Mouse (Mus musculus) hindbrain, embryonic 14.5 days (tissue): ENCODE measurements around the gene Hoxa1. TPM values are rescaled to one million over a fixed set of nuclear protein-coding genes. Genes with fewer than 3 reads are reported as not detected.
A peak's percentile ranks its signal among the peaks of the same experiment; 100 is the strongest.

Source experiments
- ATAC-seq: fragments of 200-750 bp; cut with Nextera tagmentation; 2 replicates; pipeline ENCODE4 v1.8.0; 2017; ENCODE audit warnings: moderate number of reproducible peaks, mild to moderate bottlenecking, moderate TSS enrichment, moderate library complexity; ENCODE audit not compliant: low FRiP score
- DNase-seq: peaks from one replicate; pipeline ENCODE4 v3.0.0-alpha.2; 2015; ENCODE audit warnings: low spot score
- H3K27ac ChIP-seq: fragments of 300-500 bp; sonication (generic); 2 replicates; pipeline ENCODE4 v1.5.1; 2014; ENCODE audit warnings: mild to moderate bottlenecking, moderate library complexity
- H3K27me3 ChIP-seq: fragments of 300-500 bp; sonication (generic); 2 replicates; pipeline ENCODE4 v1.6.1; 2014; ENCODE audit warnings: mild to moderate bottlenecking, low read length, mixed read lengths; ENCODE audit not compliant: control insufficient read depth, insufficient read depth
- H3K36me3 ChIP-seq: fragments of 300-500 bp; sonication (generic); replicated peaks from 2 replicates; pipeline ENCODE4 v1.6.1; 2014; ENCODE audit not compliant: control insufficient read depth, insufficient read depth
- H3K4me1 ChIP-seq: fragments of 300-500 bp; sonication (generic); replicated peaks from 2 replicates; pipeline ENCODE4 v1.6.1; 2014; ENCODE audit warnings: antibody characterized with exemption, low read length, mixed read lengths; ENCODE audit not compliant: control insufficient read depth, insufficient read depth
- H3K4me2 ChIP-seq: fragments of 300-500 bp; sonication (generic); replicated peaks from 2 replicates; pipeline ENCODE4 v1.6.1; 2014; ENCODE audit warnings: mild to moderate bottlenecking, moderate library complexity
- H3K4me3 ChIP-seq: fragments of 300-500 bp; sonication (generic); replicated peaks from 2 replicates; pipeline ENCODE4 v1.5.1; 2014; ENCODE audit warnings: mild to moderate bottlenecking, low read length
- H3K9ac ChIP-seq: fragments of 300-500 bp; sonication (generic); 2 replicates; pipeline ENCODE4 v1.6.1; 2014
- H3K9me3 ChIP-seq: fragments of 300-500 bp; sonication (generic); 2 replicates; pipeline ENCODE4 v1.6.1; 2016; ENCODE audit warnings: low read length; ENCODE audit not compliant: control insufficient read depth
- WGBS: fragments of 180-500 bp; shearing (Covaris S2); extraction: QIAGEN DNeasy Blood & Tissue Kit; methylation state at CpG from one replicate; pipeline ENCODE4 v1.1.7; 2014; 5-methylcytosine and 5-hydroxymethylcytosine counted together
- polyA plus RNA-seq: library from polyadenylated mRNA; unstranded; fragments of >200 nt; fragmentation: Nextera tagmentation; extraction: Ambion mirVana; gene quantifications from 2 replicates; pipeline ENCODE4 v1.2.1, GENCODE M21; 2014

Gene Hoxa1
- polyA plus RNA-seq, 1 experiment from 2014 or later, result 3.0 TPM

DNA sequence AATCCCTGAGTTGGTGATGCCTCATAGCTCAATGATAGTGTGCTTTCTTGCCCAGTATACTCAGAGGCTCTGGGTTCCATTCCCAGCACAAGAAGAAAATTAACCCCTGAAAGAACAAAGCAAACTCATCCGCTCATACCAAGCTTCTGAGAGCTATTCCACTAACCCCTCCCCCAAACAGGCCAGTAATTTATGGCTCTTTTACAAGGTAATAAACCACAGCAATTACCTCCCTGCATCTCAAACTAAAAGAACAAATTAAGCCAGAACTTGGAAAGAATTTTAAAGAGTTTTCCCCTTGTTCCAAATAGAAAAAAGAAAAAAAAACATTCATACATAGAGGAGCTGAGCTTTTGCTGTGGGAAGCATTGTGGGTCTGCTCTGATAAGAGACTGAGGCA is 24.7 kb upstream of the Hoxa1 start:
- Histone ChIP-seq H3K9me3 (no peaks in the 10 kb centered on the region), H3K36me3 (no peaks in the 10 kb centered on the region), H3K27me3 (peaks cover 91% of the 10 kb centered on the region), H3K27ac (peak overlapping the region; percentile 100), H3K4me1 (peaks cover 17% of the 10 kb centered on the region), H3K9ac (peak overlapping the region; percentile 99), H3K4me2 (peak overlapping the region; percentile 81), H3K4me3 (peak overlapping the region; percentile 71)
- DNase-seq, result no peak
- no peak for ATAC-seq
- 27% methylated on average over 1 of the region's 1 CpGs for WGBS

DNA sequence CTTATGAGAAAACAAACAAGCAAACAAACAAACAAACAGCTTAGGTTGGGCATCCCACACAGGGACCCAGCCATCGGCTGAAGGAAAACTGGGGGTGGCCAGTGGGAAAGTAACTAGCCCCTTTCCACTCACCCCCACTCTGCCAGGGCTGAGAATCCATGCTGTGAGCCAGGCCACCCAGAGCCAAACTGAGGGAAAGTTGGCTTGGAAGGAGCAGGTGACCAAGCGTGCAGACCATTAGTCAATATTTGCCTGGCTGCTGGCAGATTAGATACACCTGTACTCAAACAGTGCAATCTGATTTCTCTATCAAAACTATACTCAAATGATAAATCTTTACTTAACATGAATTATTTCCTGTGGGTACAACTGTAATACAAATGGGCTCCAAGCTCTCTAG is 23.9 kb upstream of the Hoxa1 start:
- Histone ChIP-seq H3K36me3 (no peaks in the 10 kb centered on the region), H3K27ac (peak overlapping the region; percentile 100), H3K4me1 (peaks cover 17% of the 10 kb centered on the region), H3K9ac (peak overlapping the region; percentile 99), H3K4me3 (peak overlapping the region; percentile 71), H3K9me3 (no peaks in the 10 kb centered on the region), H3K4me2 (peak overlapping the region; percentile 81), H3K27me3 (peaks cover 92% of the 10 kb centered on the region)
- 21% methylated on average over 2 of the region's 2 CpGs for WGBS
- DNase-seq (no peak), ATAC-seq (no peak)

DNA sequence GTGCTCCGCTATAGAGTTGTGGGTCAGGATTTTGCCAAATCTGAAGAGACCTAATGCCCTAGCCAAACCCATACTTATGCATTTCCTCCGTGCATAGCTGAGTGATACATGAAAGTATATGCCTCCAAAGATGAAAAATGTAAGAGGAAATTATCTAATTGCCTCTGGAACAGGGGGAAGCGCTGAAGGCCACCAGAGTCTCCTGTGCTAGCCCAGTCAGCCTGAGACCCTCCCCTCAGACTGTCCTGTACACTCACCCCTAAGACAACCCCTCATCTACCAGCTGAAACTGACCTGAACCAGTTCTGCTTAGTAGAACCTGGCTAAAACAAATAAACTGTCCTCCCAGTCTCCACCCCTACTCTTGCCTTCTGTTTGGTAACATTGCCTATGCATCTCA is 22.6 kb upstream of the Hoxa1 start:
- peak overlapping the region; percentile 100 for H3K27ac ChIP-seq
- ATAC-seq (no peak), DNase-seq (no peak)
- peaks cover 84% of the 10 kb centered on the region for H3K27me3 ChIP-seq
- H3K4me2 ChIP-seq, result peak overlapping the region; percentile 81
- 6% methylated on average over 3 of the region's 3 CpGs for WGBS
- H3K36me3 ChIP-seq, result no peaks in the 10 kb centered on the region
- peaks cover 17% of the 10 kb centered on the region for H3K4me1 ChIP-seq
- no peaks in the 10 kb centered on the region for H3K9me3 ChIP-seq
- H3K9ac ChIP-seq, result peak overlapping the region; percentile 99
- H3K4me3 ChIP-seq, result peak overlapping the region; percentile 71

DNA sequence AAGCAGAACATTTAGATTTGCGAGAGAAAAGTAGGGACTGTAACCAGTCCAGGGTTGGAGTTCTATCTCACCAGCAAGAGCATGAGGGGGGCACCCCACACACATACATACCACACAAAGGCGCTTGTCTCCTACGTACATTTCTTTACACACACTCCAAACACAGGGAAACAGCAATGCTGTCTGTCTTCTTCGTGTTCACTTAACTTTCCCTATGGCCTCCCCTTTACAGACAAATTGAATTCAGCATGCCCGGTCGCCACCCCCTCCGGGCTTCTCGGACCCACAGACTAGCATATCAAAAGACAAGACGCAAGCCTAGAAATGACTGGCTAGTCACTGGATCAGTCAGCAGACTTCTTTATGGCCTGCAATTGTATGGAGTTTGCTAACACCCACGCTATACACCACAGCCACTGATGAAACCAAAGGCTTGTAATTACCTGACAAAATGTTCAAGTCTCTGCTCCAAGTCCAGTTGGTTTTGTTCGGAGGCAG is 22.1 kb upstream of the Hoxa1 start:
- Histone ChIP-seq H3K9ac (peak overlapping the region; percentile 99), H3K27ac (peak overlapping the region; percentile 100), H3K27me3 (peaks cover 80% of the 10 kb centered on the region), H3K4me3 (peak overlapping the region; percentile 71), H3K4me2 (peak overlapping the region; percentile 81), H3K36me3 (no peaks in the 10 kb centered on the region), H3K9me3 (no peaks in the 10 kb centered on the region), H3K4me1 (peaks cover 17% of the 10 kb centered on the region)
- ATAC-seq (no peak), DNase-seq (no peak)
- 1% methylated on average over 11 of the region's 11 CpGs for WGBS

DNA sequence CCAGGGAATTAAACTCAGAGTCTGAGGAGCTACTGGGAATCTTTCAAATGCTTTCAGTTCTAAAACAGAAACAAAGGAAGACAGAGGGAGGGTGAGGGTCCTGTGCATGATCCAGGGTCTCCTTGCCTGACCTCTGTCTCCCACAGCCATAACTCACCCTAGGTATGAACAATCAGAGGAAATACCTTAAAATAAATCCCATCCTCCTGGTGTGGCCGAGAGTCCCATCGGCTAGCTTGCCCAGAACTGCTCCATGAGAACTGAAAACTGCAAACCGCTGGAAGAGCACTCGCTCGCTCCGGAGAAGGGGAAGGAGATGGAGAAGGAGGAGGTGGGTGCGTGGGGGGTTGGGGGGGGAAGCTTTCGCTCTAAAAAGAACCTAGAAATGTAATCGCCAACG is 21.6 kb upstream of the Hoxa1 start:
- H3K27me3 ChIP-seq, result peaks cover 78% of the 10 kb centered on the region
- no peak for ATAC-seq
- DNase-seq, result no peak
- under 1% methylated on average over 10 of the region's 10 CpGs for WGBS
- peak overlapping the region; percentile 71 for H3K4me3 ChIP-seq
- peaks cover 16% of the 10 kb centered on the region for H3K4me1 ChIP-seq
- H3K4me2 ChIP-seq, result peak overlapping the region; percentile 81
- no peaks in the 10 kb centered on the region for H3K36me3 ChIP-seq
- peak overlapping the region; percentile 99 for H3K9ac ChIP-seq
- H3K9me3 ChIP-seq, result no peaks in the 10 kb centered on the region
- H3K27ac ChIP-seq, result peak overlapping the region; percentile 100

DNA sequence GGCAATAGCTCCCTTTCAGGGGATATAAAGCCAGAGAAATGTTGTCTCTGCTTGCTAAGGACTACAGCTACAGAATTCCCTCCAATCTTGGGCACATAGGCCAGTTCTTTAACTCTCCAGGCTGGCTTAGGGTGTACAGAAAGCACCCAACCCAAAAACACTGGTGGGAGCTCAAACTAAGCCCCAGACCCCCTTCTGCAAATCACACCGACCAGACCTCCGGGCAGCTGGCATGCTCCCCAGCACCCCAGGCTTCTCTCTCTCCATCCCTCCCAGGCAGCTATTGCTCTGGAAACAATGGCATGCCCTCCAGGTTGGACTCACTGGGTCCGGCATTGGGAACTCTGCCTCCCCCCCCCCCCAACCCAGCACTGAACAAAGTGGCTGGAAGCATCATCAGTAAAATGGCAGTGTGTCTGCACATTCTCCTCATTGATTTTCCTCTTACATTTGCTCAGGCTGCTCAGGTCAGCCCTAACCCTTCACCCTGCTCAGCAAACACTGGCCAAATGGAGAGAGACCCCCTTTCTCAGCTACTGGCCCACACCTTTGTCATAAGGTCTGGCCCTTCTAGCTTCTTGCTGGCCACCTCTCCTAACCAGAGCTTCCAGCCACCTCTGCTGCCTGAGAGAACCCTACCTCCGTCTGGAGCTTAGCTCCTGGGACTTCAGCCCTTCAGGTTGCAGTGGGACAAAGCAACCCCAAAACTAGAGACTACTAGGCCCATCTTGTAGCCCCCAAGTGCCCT is 21.0 kb upstream of the Hoxa1 start:
- peaks cover 10% of the 10 kb centered on the region for H3K4me1 ChIP-seq
- no peak for DNase-seq
- WGBS, result 0% methylated on average over 3 of the region's 4 CpGs
- H3K9ac ChIP-seq, result peak overlapping the region; percentile 99
- no peak for ATAC-seq
- peak overlapping the region; percentile 100 for H3K27ac ChIP-seq
- peak overlapping the region; percentile 71 for H3K4me3 ChIP-seq
- H3K36me3 ChIP-seq, result no peaks in the 10 kb centered on the region
- H3K9me3 ChIP-seq, result no peaks in the 10 kb centered on the region
- peaks cover 78% of the 10 kb centered on the region for H3K27me3 ChIP-seq
- peak overlapping the region; percentile 81 for H3K4me2 ChIP-seq

DNA sequence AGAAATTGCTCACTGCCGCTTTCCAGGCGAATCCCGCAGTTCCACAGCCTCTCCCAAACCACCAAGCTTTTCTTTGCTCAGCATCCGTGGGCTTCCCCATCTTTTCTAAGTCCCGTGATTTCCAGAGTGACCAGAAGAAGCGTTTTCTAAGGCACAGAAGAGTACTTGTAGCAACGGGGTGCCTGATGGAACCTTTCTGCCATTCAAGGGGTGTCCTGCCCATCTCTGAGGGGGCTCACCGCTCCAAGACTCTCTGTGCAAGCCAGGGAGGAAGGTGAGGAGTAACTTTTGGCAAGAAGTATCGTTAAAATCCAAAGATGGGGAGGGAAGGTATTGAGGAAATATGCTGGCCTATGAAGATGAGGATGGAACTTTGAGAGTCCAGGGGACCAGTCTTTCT is 19.7 kb upstream of the Hoxa1 start:
- peak overlapping the region; percentile 71 for H3K4me3 ChIP-seq
- 1% methylated on average over 9 of the region's 9 CpGs for WGBS
- peak overlapping the region; percentile 81 for H3K4me2 ChIP-seq

DNA sequence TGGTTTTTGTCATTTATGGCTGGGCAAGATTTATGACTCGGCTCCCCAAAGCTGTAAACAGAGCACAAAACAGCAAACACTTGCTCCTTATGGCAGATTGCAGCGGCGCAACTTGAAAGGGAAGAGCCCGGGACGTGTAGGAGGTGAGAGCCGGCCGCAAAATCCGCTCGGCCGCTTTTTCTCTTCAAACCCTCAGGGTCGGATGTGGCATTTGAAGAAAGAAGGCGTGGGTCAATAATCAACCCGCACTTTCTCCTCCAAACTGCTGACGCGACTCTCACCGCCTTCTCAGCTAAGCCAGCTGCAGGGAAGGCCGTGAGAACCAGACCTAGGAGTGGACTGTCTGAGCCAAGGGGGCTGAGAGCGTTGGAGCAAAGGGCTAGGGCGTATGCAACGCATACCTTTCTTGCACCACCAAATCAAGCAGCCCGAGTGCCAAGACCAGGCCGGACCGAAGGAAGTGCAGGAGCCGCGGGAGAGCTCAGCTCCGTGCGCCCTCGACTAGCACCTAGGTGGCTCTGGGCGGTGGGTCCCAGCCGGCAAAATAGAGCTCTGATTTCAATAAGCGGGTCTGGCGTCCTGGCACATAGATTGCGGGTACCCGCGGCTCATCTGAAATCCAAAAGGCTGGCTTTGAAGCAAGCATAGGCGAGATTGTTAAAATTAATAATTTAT is 19.1 kb upstream of the Hoxa1 start, which contains the start of gene 5730596B20Rik:
5730596B20Rik (plus strand) TSS at position 438 of the 675 bp plus-strand sequence.
- no peak for DNase-seq
- H3K27ac ChIP-seq, result peak within 1 kb of the TSS; percentile 100
- H3K4me2 ChIP-seq, result peak within 1 kb of the TSS; percentile 81
- no peaks in the 10 kb centered on the region for H3K36me3 ChIP-seq
- peaks cover 77% of the 10 kb centered on the region for H3K27me3 ChIP-seq
- 1% methylated on average over 36 of the region's 36 CpGs for WGBS
- no peak for ATAC-seq
- peak within 1 kb of the TSS; percentile 71 for H3K4me3 ChIP-seq
- peaks cover 8% of the 10 kb centered on the region for H3K4me1 ChIP-seq
- peak within 1 kb of the TSS; percentile 99 for H3K9ac ChIP-seq
- no peaks in the 10 kb centered on the region for H3K9me3 ChIP-seq

More for the DNA sequence above, 19.7 kb upstream of the Hoxa1 start:
- ATAC-seq (no peak), DNase-seq (no peak)
- Histone ChIP-seq H3K4me1 (peaks cover 8% of the 10 kb centered on the region), H3K9ac (peak overlapping the region; percentile 99), H3K36me3 (no peaks in the 10 kb centered on the region), H3K27ac (peak overlapping the region; percentile 100), H3K27me3 (peaks cover 77% of the 10 kb centered on the region), H3K9me3 (no peaks in the 10 kb centered on the region)

DNA sequence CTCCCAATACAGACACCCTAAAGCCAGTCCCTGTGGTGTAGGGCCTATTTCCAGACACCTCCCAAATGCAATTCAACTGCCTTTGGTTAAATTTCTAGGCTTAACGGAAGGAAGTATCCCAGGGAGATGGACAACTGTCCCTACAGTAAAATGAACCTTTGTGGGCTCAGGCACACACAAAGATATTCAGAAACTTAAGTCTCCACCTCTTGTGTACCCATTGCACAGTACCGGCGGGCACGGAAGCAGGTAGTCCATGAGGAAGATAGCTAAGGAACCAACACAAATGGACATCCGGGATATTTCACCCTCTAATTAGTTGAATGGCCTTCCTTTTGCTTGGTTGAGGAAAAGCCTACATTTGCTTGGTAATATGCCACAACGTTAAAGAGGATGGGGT is 18.3 kb upstream of the Hoxa1 start:
- Histone ChIP-seq H3K27me3 (peaks cover 77% of the 10 kb centered on the region), H3K9ac (peak overlapping the region; percentile 99), H3K36me3 (no peaks in the 10 kb centered on the region), H3K4me1 (peaks cover 10% of the 10 kb centered on the region), H3K4me3 (peak overlapping the region; percentile 71), H3K27ac (peak overlapping the region; percentile 100), H3K9me3 (no peaks in the 10 kb centered on the region), H3K4me2 (peak overlapping the region; percentile 81)
- no peak for DNase-seq
- 2% methylated on average over 6 of the region's 6 CpGs for WGBS
- ATAC-seq, result no peak
